Mouse (Mus musculus): ENCODE measurements at regions not wholly inside any gene's neighbourhood (a gene's known extent, or its start where the extent isn't known, plus 50 kb on each side); places are given as distances from the start of the nearest gene placed in this dataset.
A peak's percentile ranks its signal among the peaks of the same experiment; 100 is the strongest.

DNA sequence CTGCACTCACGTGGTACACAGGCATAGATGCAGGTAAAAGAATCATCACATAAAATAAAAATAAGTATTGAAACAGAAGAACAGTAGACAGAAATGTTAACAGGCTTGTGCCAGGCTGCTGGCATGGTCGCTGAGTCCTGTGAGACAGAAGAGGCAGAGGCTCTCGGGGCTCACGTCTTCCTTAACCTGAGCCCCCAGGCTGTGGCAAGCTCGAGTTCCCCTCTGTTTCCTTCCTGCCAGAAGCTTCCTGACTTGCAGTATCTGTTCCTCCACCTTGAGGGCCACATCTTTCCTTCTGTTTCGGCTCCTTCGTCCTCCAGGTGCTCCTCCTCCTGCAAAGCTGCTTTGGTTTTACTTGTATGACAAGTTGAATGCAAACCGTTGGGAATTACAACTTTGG lies 294.6 kb downstream of the Fut8 start:
- 25% methylated on average over 8 of the region's 8 CpGs for WGBS
- DNase-seq, result no peak
- Histone ChIP-seq H3K27ac (ENCODE audit: control insufficient read depth, insufficient read depth, low read length) (peak overlapping the region; percentile 50), H3K4me3 (ENCODE audit: control insufficient read depth, insufficient read depth, low read length) (no peak overlapping the region), H3K27me3 (ENCODE audit: control insufficient read depth, insufficient read depth, low read length) (no peaks in the 10 kb centered on the region), H3K36me3 (ENCODE audit: control insufficient read depth, insufficient read depth, low read length) (no peaks in the 10 kb centered on the region), H3K4me1 (replicated peaks; ENCODE audit: control insufficient read depth, insufficient read depth, low read length) (peaks cover 45% of the 10 kb centered on the region)
- no peak for TF ChIP-seq CTCF (IDR thresholded peaks at IDR 0.05; ENCODE audit: borderline replicate concordance, control insufficient read depth, extremely low read depth, insufficient read depth, low read length, poor library complexity)
- TF ChIP-seq POLR2A (IDR thresholded peaks at IDR 0.05; ENCODE audit: control insufficient read depth, extremely low read depth, insufficient read depth, low read length, poor library complexity), result no peak

- H3K27ac ChIP-seq (ENCODE audit: control insufficient read depth, insufficient read depth, low read length), result peak overlapping the region; percentile 76
- no peaks in the 10 kb centered on the region for H3K27me3 ChIP-seq (ENCODE audit: control insufficient read depth, insufficient read depth, low read length)
- no peak overlapping the region for H3K4me3 ChIP-seq (ENCODE audit: control insufficient read depth, insufficient read depth, low read length)
- no peaks in the 10 kb centered on the region for H3K36me3 ChIP-seq (ENCODE audit: control insufficient read depth, insufficient read depth, low read length)
- WGBS, result 84% methylated on average over 2 of the region's 2 CpGs
- peaks cover 45% of the 10 kb centered on the region for H3K4me1 ChIP-seq (replicated peaks; ENCODE audit: control insufficient read depth, insufficient read depth, low read length)
- TF ChIP-seq POLR2A (IDR thresholded peaks at IDR 0.05; ENCODE audit: control insufficient read depth, extremely low read depth, insufficient read depth, low read length, poor library complexity), result no peak
- no peak for TF ChIP-seq CTCF (IDR thresholded peaks at IDR 0.05; ENCODE audit: borderline replicate concordance, control insufficient read depth, extremely low read depth, insufficient read depth, low read length, poor library complexity)
- no peak for DNase-seq
These were observed 295.7 kb downstream of the Fut8 start for GRCm38 (mm10) chr12:77533606-77534005.

DNA sequence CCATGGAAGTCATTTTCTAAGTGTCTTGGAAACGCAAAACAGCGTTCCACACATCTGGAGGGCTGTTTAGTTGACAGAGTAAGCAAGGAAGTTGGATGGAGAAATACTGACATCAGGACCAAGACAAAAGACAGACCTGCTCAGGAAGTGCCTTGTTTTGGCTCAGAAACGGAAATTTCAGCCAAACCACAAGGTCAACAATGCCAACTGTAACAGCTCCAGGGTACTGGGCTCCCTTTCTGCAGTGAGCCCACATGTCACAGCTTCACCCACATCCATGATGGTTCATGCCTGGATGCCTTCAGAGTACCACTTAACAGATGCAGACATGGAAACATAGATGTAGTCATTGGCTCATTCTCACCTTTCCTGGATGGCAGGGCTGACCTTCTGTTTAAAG lies 296.2 kb downstream of the Fut8 start:
- Histone ChIP-seq H3K27ac (ENCODE audit: control insufficient read depth, insufficient read depth, low read length) (peak overlapping the region; percentile 76), H3K27me3 (ENCODE audit: control insufficient read depth, insufficient read depth, low read length) (no peaks in the 10 kb centered on the region), H3K36me3 (ENCODE audit: control insufficient read depth, insufficient read depth, low read length) (no peaks in the 10 kb centered on the region), H3K4me3 (ENCODE audit: control insufficient read depth, insufficient read depth, low read length) (no peak overlapping the region), H3K4me1 (replicated peaks; ENCODE audit: control insufficient read depth, insufficient read depth, low read length) (peaks cover 45% of the 10 kb centered on the region)
- 42% methylated on average over 3 of the region's 3 CpGs for WGBS
- TF ChIP-seq POLR2A (IDR thresholded peaks at IDR 0.05; ENCODE audit: control insufficient read depth, extremely low read depth, insufficient read depth, low read length, poor library complexity) (no peak), CTCF (IDR thresholded peaks at IDR 0.05; ENCODE audit: borderline replicate concordance, control insufficient read depth, extremely low read depth, insufficient read depth, low read length, poor library complexity) (no peak)
- DNase-seq, result no peak

DNA sequence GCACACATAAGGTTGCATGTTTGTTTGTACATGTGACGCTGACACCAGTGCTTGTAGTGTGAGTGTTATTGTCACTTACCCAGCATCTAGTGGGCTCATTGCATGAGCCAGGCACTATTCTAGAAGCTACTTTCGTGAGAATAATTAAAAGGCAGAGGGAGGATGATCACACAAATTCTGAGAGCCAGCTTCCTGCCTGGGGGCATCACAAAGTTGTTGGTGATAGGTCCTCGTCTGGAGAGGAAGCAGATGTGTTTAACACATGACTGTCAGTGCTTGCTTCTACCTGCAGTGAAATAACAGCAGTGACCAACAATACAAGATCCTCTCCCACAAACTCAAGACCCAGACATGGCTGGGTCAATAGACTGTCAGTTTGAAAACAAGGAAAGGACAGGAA lies 297.2 kb downstream of the Fut8 start:
- no peaks in the 10 kb centered on the region for H3K36me3 ChIP-seq (ENCODE audit: control insufficient read depth, insufficient read depth, low read length)
- no peak for DNase-seq
- peaks cover 49% of the 10 kb centered on the region for H3K4me1 ChIP-seq (replicated peaks; ENCODE audit: control insufficient read depth, insufficient read depth, low read length)
- no peak overlapping the region for H3K4me3 ChIP-seq (ENCODE audit: control insufficient read depth, insufficient read depth, low read length)
- H3K27ac ChIP-seq (ENCODE audit: control insufficient read depth, insufficient read depth, low read length), result no peak overlapping the region; the same call in 1 of the 2 replicates
- no peaks in the 10 kb centered on the region for H3K27me3 ChIP-seq (ENCODE audit: control insufficient read depth, insufficient read depth, low read length)
- 34% methylated on average over 3 of the region's 3 CpGs for WGBS
- TF ChIP-seq POLR2A (IDR thresholded peaks at IDR 0.05; ENCODE audit: control insufficient read depth, extremely low read depth, insufficient read depth, low read length, poor library complexity), result no peak
- TF ChIP-seq CTCF (IDR thresholded peaks at IDR 0.05; ENCODE audit: borderline replicate concordance, control insufficient read depth, extremely low read depth, insufficient read depth, low read length, poor library complexity), result no peak

- no peak overlapping the region for H3K4me3 ChIP-seq (ENCODE audit: control insufficient read depth, insufficient read depth, low read length)
- no peaks in the 10 kb centered on the region for H3K36me3 ChIP-seq (ENCODE audit: control insufficient read depth, insufficient read depth, low read length)
- peak overlapping the region; percentile 28 for H3K27ac ChIP-seq (ENCODE audit: control insufficient read depth, insufficient read depth, low read length)
- 32% methylated on average over 8 of the region's 8 CpGs for WGBS
- H3K4me1 ChIP-seq (replicated peaks; ENCODE audit: control insufficient read depth, insufficient read depth, low read length), result peaks cover 50% of the 10 kb centered on the region
- TF ChIP-seq CTCF (IDR thresholded peaks at IDR 0.05; ENCODE audit: borderline replicate concordance, control insufficient read depth, extremely low read depth, insufficient read depth, low read length, poor library complexity) (no peak), POLR2A (IDR thresholded peaks at IDR 0.05; ENCODE audit: control insufficient read depth, extremely low read depth, insufficient read depth, low read length, poor library complexity) (no peak)
- H3K27me3 ChIP-seq (ENCODE audit: control insufficient read depth, insufficient read depth, low read length), result no peaks in the 10 kb centered on the region
- DNase-seq, result no peak
These were observed 299.4 kb downstream of the Fut8 start for GRCm38 (mm10) chr12:77537139-77537848.

DNA sequence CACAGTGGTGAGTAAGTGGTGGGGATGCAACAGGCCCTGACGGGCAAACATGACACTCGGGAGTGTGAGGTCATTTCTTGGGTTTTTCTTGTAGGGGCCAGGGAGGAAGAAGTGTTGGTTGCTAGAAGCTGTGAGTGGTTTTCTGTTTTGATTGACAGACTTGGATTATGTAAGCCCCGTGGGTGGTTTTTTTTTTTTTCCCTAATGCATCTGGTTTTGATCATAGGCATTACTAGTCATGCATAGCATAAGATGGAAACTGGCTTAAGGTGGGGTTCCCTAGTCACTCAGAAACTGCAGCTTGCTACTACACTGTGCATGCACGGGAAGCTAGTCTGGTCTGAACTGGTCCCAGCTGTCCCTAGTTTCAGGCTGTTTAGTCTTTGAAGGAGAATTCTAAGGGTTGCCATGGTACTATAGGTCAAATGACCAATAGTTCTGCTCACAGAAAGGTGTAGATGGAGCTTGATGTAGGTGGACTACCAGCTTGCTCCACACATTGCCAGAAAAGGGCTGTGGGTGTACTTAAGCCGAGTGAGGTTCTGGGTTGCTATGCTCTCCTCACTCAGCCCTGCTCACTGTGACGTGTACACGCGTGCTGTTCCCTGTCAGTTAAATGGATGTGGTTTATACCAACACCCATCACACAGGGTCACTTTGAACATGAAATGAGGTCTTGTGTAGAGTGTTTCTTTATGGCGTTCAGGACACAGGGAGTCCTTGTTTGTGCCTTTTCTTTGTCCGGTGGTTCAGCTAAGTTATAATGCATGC lies 301.9 kb downstream of the Fut8 start:
- no peak overlapping the region for H3K27ac ChIP-seq (ENCODE audit: control insufficient read depth, insufficient read depth, low read length)
- whole genome bisulfite sequencing, result 69% methylated on average over 10 of the region's 10 CpGs
- no peak for DNase-seq
- H3K36me3 ChIP-seq (ENCODE audit: control insufficient read depth, insufficient read depth, low read length), result no peaks in the 10 kb centered on the region
- TF ChIP-seq CTCF (IDR thresholded peaks at IDR 0.05; ENCODE audit: borderline replicate concordance, control insufficient read depth, extremely low read depth, insufficient read depth, low read length, poor library complexity) (no peak), POLR2A (IDR thresholded peaks at IDR 0.05; ENCODE audit: control insufficient read depth, extremely low read depth, insufficient read depth, low read length, poor library complexity) (no peak)
- H3K4me1 ChIP-seq (replicated peaks; ENCODE audit: control insufficient read depth, insufficient read depth, low read length), result peaks cover 30% of the 10 kb centered on the region
- no peaks in the 10 kb centered on the region for H3K27me3 ChIP-seq (ENCODE audit: control insufficient read depth, insufficient read depth, low read length)
- no peak overlapping the region for H3K4me3 ChIP-seq (ENCODE audit: control insufficient read depth, insufficient read depth, low read length)
